Mouse (Mus musculus) right cerebral cortex, adult 18-20 months (tissue): ENCODE measurements around the gene Ms4a6d.
"Not testable (repeated sequence)": the region's sequence is repeated elsewhere in the genome, so short reads cannot be mapped to it uniquely, and the experiment has no call there.

Experiments used
- DNase-seq: peaks from one replicate; pipeline ENCODE4 v3.0.0; 2022; ENCODE audit warnings: mixed read lengths

Gene Ms4a6d

DNA sequence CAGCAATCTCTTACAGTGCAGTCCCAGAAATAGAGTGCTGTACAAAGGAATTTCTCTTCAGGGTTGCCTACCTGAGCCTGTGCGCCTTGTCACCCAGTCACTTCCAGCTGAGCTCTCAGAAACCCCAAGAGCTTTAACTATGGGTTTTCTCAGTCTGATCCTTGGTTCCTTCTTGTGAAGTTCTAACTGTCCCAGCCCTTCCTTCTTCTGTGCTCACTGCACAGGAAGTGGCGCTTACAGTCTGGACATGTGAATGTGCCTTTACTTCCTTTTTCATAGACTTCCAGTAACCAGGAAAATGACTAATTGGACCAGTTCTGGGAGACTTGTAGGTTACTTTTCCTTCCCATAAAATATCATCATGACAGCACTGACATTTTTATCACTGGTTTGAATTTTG lies at the start of gene Ms4a6d:
Gene Ms4a6d (minus strand): TSS at position 247 of the 400 bp plus-strand sequence.
- DNase-seq, result no peak

DNA sequence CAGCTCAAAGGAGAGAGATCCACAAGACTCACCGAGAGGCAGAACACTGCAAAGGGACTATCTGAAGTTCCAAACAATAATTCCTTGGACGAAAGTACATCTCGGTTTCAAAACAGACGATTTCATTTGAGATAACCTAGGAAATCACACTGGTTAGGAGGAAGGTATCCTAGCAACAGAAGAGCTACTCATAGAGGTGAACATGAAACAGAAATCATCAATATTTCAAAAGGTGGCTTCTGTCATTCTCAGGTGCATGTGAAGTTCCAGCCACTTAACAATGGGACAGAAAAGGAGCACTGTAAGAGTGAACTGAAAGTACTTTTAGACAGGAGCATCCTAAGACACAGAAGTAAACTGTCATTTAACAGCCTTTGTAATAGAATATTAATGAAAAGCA lies 44.9 kb upstream of the Ms4a6d start:
- DNase-seq, result no peak

DNA sequence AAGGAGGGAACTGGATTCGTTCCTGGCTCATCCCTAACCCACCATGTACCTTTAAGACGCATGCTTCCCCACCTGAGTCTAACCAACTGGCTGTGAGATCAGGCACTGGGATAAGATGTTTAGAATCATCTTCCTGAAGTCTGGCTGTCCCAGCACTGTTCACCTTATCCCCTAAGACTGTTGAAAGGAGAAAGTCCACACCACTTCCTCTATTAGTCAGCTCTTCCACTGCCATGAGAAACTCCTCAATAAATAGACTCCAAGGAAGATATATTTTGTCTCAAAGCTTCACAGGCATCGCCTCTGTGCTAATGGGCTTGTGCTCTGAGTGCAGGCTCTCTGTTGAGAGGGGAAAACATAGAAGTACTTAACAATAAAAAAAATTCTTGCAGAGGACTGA lies 41.5 kb upstream of the Ms4a6d start:
- no peak for DNase-seq

DNA sequence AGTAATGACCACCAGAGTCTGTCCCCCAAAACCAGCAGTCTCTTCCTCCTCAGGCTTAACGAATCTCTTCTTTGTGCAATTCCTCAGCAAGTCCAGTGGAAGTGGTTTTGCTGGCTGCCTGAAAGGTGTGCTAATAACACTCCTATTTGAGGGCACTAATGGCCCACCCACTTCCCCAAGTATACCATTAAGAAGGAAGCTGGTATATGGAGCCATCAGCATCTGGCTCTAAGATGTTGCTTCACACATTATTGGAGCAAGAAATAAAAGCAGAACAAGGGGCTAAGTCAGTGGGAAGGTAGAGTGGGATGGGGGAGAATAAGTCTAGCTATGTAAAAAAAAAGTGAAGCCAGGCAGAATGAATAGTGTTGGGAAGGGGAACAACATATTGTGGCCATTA lies 36.1 kb upstream of the Ms4a6d start, which contains the start of gene Ms4a3:
Gene Ms4a3 (minus strand): TSS at position 120 of the 400 bp plus-strand sequence.
- DNase-seq, result no peak

DNA sequence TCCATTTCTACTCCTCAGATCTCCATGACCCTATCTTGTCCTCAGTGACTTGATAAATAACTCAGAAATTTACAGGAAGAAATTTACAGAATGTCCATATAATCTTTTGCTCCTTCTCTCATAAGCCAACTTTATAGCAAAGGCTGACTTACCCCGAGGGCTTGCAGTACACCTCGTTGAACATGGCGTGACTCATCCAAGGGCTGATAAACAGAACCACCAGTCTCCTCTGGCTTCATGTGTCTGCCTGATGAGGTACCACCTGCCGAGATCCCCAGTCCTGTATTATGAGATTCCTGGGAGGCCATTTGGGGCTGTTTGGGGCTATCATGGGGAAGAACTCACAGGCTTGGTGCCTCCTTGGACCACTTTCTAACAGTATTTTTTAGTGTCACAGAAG lies 34.4 kb upstream of the Ms4a6d start:
- no peak for DNase-seq

DNA sequence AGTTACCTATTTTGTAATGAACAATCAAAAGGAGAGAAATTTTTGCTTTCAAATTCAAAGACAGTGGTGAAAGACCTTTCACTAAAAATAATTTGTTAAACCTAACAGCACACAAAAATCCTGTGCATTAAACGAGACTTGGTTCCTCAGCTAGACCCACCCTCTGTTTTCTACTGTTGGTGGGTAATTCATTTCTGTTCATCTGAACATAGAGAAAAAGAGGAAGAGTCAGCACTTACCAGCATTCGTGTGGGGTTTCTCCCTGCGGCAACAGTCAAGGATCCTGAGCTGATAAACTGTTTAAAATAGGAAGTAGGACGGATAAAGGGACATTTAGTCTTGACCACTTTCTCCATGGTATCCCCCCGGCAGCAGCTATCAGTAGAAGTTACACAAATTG lies 30.9 kb upstream of the Ms4a6d start:
- no peak for DNase-seq

DNA sequence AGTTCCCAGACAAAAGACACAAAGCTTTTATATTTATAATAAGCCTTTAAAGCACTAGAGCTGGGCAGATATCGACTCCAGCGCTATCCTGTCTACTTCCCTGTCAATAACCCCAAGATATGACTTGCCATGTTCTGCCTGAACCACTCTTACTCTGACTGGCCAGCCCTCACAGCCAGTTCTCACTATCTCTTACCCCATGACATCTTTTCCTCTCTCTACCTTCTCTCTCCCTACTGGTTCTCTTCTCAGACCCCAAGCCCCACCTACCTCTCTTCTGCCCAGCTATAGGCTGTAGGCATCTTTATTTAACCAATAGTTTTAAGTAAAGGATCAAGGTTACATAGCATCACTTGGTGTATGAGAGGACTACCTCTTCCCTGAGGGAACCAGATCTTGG lies 29.7 kb upstream of the Ms4a6d start:
- DNase-seq, result no peak

DNA sequence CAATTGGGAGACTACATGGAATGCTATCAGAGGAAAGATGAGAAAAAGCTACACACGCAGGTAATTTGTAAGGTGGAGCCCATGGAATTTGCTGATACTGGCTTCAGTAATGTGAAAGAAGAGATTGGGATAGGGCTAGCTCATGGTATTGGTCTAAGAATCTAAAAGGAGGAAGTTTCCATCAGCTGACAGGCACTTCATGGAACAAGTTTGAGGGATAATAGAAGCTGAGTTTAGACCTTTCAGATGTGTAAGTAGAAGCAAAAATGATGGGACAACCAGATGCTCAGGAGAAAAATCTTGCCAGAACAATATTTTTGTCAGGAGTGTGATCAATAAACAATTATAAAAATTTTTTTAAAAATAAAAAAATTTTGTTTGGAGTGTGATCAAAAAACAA lies 29.1 kb upstream of the Ms4a6d start:
- no peak for DNase-seq

DNA sequence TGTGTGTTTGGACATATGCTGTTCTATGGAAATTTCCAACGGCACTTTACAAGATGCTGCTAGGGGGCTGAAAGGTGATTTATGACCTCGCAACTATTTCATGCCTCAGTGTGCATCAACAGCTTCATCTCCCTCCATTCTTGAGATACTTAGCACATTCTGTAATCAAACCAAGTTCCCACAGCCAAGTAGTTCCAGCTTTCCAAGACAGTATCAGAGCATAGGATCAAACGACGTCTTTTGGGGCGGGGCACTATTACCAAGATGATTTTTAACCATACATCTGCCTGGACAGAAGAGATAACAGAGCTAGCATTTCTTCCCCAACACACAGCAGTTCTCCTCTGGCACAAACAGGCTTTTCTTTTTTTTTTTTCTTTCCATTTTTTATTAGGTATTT lies 20.6 kb upstream of the Ms4a6d start:
- no peak for DNase-seq

DNA sequence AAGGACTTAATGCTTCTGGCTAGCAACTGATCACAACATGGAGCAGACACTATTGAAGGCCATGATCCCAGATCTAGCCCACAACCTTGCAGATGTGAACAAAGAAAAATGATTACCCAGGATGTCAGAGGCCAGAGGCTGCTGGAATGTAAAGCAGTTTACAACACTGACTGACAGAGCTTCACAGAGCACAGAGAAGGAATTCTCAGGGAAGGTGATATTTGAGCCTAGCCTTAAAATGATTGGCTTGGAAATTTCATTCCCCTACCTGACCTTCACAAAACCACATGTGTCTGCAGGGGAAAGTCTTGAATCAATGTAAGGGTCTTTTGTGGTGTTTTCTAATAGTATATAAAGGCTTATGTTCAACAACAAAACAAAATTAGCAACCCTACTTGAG lies 20.2 kb upstream of the Ms4a6d start:
- DNase-seq, result no peak

DNA sequence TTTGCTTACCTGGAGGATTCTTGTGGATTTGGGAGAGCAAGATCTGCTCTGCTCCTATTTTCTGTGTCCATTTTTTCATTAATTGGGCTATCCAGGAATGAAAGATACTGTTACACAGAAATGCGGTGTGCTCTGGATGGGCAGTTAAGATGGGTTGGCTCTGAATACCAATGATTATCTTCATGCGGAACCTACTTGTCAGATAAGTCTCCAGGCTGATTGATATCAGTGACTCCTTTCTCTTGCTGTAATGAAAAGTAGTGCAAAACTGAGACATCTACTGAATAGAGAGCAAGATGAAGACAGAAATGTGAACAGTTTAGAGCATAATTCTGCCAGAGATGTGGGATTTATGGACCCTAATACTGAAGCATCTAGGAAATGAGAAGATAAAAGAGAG lies 18.9 kb upstream of the Ms4a6d start, which contains the start of gene Ms4a2:
Gene Ms4a2 (minus strand): TSS at position 169 of the 400 bp plus-strand sequence.
- DNase-seq, result no peak

DNA sequence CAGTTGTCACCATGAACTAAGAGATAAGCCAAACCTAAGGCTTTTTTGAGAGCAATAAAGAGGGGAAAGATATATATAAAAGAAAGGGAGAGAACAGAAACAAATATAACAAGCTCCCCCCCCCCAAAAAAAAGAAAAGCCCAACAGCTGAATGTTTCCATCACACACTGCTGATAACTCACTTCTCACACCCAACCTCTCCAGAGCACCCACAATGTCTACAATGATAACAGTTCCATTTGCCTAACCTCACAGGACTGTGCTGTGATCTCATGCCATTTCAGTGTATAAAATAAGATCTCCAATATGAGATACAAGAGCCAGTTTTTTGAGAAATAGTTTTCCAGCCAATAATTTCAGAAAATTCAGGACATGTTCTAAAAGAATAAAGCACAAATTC lies 13.3 kb upstream of the Ms4a6d start:
- no peak for DNase-seq

DNA sequence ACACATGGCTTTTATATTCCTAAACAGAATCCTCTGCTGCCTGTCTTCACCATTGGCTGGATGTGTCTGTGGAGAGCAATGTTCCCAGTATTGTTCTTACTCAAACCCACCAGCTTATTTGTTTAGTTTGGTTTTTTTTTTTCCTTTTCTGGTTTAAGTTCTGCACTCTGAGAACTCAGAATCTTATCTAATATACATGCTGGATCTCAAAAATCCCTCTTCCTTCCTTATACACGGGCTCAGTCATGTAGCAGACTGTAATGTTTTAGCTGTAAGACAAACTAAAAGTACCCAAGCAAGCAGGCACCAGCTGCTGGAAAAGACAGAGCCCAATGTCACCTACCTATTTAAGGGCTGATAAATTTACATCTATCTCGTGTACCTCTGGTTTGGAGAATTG lies 10.2 kb upstream of the Ms4a6d start:
- no peak for DNase-seq

DNA sequence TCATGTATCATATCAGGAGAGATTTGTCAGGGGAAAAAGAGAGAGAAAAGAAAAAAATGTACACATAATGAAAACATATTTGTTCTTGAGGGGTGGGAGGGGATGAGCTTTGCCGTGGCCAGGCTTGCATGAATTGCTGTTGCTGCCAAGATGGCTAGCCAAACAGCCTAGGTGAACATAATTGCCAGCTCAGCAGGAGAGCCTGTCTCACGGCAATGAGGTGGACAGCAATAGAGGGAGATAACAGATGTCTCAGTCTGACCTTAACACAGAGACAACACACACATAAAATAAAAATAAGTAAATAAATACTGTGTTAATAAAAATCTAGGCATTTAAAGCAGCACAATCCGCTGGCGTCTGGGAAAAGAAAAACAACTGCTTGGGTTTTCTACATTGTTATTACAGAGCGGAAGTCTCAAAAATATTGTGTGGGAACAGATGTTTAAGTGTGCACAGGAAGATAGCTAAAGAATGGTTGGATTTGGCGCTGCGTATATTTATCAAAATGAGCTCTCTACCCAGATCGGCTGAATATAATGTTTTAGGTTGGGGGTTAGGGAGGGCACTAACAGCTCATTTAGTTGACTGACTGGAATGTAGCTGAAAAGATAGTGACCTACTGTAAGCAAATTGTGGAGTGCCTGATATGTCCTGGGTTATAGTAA lies 9.3 kb upstream of the Ms4a6d start:
- DNase-seq, result no peak

DNA sequence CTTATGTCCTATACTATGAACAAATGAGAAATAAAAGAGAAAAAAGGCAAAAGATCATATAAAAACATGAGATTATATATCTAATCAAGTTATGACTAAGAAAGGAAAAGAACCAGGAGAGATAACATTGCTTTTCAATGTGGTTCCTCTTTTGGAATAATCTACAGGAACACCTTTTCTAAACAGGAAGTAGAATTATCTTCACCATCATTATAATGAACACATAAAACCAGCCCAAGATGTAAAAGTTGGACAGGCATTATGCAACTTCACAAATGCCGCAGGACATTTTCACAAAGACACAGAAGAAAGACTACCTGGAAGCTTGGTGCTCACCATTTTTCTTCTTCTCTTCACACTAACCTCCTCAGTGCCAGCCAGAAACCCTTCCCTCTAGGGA lies 8.4 kb upstream of the Ms4a6d start:
- no peak for DNase-seq

DNA sequence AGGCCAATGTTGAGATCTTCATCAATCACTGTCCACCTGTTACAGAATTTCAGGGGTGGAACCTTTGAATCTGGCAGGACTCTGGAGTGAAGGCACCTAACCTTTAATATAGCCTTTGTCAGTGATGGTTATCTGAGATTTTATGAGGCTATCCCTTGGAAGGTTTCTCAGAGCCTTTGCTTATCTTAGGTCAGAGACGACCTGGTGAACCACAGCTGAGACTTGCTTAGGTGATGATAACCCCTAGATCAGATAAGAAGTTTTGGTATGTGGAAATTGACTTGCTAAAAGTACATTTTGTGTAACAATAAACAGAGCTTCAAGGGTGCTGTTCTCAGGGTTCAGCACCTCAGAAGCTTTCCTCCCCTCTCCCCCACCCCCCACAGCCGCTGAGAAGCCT lies 7.6 kb upstream of the Ms4a6d start:
- DNase-seq, result no peak

DNA sequence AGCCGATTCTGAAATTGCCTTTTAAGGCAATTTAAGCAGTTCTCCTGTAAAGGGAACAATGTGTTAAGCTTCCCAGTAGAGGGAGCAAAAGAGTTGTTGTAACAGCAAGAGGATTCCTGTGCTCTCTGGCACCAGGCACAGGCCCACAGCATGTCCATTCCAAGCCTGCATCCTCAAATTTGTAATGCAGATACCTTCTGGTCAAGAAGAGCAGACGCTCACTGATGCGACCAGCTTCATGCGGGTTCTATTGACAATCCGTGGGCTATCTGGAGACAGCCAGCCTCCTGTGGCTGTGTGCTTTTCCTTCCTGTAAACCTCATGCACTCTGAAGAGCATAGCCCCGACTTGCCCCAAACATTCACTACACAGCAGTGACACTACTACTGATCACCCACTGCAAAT lies 6.9 kb upstream of the Ms4a6d start:
- DNase-seq, result peak; percentile 23

DNA sequence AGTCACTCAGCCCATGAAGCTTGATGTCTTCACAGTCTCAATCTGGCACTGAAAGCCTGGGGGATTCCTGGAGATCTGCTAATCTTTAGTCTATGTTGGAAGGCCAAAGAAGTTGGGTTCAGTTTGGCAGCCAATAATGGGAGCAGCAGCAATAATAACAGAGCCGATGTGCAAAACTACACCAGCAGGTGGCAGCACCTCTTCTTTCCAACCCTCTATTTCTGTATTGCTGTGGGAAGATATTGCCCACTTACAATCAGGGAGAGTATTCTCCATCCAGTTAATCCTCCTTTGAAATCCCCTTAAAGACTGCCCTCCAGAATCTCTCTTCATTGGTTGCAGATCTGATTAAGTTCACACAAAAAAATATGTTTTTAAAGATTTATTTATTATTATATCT lies 3.5 kb upstream of the Ms4a6d start:
- no peak for DNase-seq

DNA sequence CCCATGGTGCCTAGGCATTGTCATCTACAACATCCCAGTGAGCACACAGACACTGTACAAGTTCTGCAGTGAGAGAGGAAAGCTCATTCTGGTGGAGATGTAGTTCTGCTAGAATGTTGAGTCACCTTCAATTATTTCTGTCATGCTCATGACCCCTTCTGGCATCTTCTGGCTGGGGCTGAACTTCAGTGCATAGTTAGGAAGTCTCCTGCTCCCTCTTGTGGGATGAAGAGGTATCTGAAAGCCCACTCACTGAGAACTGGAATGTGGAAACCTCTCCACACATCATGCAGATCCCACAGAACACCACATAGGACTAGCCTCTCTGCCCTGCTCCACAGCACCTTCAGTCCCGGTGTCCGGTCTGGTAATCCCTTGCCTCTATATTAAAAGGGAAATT lies 2.6 kb downstream of the Ms4a6d start:
- DNase-seq, result peak; percentile 24

DNA sequence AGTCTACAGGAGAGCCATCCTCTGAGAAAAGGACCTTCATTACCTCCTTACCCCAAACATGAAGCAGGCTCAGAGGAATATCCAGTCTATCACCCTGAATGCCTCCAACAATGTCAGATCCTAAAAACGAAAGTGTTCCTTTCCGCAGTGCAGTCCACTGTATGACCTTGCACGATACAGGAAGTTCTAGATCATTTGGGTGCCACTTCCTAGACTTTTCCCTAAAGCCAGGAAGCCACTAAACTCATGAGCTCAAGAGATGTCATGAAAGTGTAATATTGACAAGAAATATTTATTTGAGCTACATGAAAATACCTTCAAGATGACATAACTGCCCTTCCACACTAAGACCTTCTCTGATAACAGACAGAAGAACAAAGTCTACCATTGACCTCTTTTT lies 3.3 kb downstream of the Ms4a6d start:
- no peak for DNase-seq

DNA sequence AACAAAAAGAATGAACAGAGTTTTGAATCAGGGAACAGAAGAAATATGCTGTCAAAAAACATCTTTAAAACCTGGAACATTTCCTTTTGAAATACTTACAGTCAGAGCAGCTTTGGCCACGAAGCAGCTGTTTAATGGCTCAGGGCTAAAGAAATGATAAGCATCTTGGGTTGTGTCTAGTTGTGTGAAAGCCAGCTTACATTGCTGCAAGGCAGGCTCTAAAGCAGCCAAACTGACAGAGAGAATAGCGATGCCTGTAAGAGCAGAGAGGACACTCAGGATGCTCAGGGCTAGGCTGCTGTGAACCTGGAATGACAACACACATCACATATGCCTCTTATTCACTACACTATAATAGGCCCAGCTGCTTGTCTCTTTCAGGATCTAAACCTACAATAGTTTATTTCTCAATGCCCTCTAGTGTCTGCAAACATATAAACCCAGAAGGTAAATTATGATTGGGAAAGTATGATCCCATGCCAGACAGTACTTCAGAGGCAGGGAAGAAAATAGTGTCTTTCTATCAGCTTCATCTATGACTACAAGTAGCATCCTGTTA lies 14.7 kb downstream of the Ms4a6d start:
- no peak for DNase-seq

DNA sequence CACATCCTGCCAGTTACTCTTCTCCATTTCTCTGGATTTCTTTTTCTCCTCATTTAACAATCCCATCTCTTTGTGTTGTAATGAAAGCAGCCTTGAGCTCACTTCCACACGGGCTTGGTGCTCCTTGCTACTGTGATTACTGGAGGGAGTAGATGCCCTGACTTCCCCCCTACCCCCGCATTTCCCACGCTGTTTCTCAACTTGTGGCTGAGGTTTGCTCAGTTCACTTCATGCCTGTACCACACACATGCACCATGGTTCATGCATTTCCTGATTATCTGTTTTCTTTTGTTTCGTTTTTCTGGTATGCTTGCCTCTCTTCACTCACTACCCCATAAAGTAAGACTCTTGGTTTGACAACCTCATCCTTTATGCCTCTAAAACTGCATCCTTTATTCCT lies 15.4 kb downstream of the Ms4a6d start:
- DNase-seq, result no peak

DNA sequence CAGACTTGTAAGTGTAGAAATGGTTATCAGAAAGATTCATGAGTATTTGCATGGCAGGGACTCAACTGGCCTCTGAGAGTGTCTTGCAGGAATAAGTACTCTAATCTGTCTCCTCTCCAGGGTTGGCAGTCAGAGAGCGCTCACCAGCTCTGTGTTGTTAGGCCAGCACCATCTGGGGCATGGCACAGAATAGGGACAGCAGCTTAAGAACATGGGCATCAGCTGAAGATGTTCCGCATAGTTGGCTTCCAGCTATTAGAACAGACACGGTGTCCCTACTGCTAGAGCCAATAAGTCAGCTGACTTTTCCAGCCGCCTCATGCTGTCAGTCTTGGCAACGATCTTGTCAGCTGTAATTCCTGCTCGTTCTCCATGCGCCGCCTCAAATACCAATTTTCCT lies 29.7 kb downstream of the Ms4a6d start:
- DNase-seq, result no peak

DNA sequence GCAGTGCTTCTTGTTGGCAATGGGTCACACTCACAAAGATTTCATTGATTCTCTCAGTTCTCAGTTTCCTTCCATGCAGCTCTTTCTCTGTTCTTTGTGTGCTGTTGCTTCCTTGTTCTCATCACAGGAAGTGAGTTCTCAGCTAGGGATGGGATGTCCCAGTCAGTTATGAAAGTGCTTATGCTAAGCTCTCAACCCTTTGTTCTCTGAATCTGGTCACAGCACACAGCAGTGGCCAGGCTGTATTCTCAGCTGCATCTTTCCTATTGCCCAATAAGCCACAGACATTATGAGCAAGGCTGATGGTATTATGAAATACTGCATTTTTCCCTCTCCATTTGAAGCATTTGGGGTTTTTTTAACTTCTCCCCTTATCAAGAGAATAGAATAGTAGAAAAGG lies 45.1 kb downstream of the Ms4a6d start:
- DNase-seq, result not testable (repeated sequence)

DNA sequence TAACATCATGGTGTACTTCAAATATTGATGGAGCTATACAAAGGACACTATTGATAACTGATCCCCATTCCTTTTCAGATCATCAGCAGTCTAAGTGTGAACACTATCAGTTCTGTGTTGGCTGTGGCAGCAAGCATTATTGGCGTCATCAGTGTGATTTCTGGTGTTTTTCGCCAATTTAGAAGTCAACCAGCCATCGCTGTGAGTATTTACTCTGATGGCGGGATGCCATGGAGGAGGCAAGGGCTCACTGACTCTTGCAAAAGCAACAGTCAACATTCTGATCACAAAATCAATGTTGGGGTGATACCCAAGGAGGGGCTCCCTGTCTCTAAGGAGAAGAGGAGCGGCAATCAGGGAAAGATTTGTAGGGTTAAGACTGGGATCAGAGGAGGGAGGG lies 49.9 kb downstream of the Ms4a6d start:
- no peak for DNase-seq
